Mouse (Mus musculus) lung, embryonic 16.5 days (tissue): Measurements from ENCODE around the gene Zmynd8. TPM values are rescaled to one million over a fixed set of nuclear protein-coding genes. Genes with fewer than 3 reads are reported as not detected.
A peak's percentile ranks its signal among the peaks of the same experiment; 100 is the strongest.

ENCODE experiments used
- ATAC-seq: fragments of 200-750 bp; cut with Nextera tagmentation; 2 replicates; pipeline ENCODE4 v1.8.0; 2017; ENCODE audit warnings: low read depth, mild to moderate bottlenecking, moderate library complexity
- H3K27ac ChIP-seq: fragments of 300-500 bp; sonication (generic); 2 replicates; pipeline ENCODE4 v1.5.1; 2014; ENCODE audit warnings: mild to moderate bottlenecking, control low read depth, low read length
- H3K27me3 ChIP-seq: fragments of 300-500 bp; sonication (generic); 2 replicates; pipeline ENCODE4 v1.6.1; 2014; ENCODE audit warnings: low read depth, low read length, mixed read lengths; ENCODE audit not compliant: control insufficient read depth, insufficient read depth
- H3K36me3 ChIP-seq: fragments of 300-500 bp; sonication (generic); 2 replicates; pipeline ENCODE4 v1.6.1; 2014; ENCODE audit warnings: low read length; ENCODE audit not compliant: control insufficient read depth, insufficient read depth
- H3K4me1 ChIP-seq: fragments of 300-500 bp; sonication (generic); replicated peaks from 2 replicates; pipeline ENCODE4 v1.6.1; 2014; ENCODE audit warnings: low read length, mixed read lengths; ENCODE audit not compliant: control insufficient read depth, insufficient read depth
- H3K4me2 ChIP-seq: fragments of 300-500 bp; sonication (generic); 2 replicates; pipeline ENCODE4 v1.6.1; 2014; ENCODE audit warnings: low read depth, low read length, control low read depth
- H3K4me3 ChIP-seq: fragments of 300-500 bp; sonication (generic); 2 replicates; pipeline ENCODE4 v1.5.1; 2014; ENCODE audit warnings: mild to moderate bottlenecking, low read length, control low read depth
- H3K9ac ChIP-seq: fragments of 300-500 bp; sonication (generic); 2 replicates; pipeline ENCODE4 v1.6.1; 2014; ENCODE audit warnings: low read length, control low read depth
- H3K9me3 ChIP-seq: fragments of 300-500 bp; sonication (generic); 2 replicates; pipeline ENCODE4 v1.6.1; 2016; ENCODE audit warnings: low read length; ENCODE audit not compliant: control insufficient read depth
- WGBS: fragments of 180-500 bp; shearing (Covaris S2); extraction: QIAGEN DNeasy Blood & Tissue Kit; methylation state at CpG from one replicate; pipeline ENCODE4 v1.1.7; 2014; 5-methylcytosine and 5-hydroxymethylcytosine counted together
- polyA plus RNA-seq: library from polyadenylated mRNA; unstranded; fragments of >200 nt; fragmentation: Nextera tagmentation; extraction: Ambion mirVana; gene quantifications from 2 replicates; pipeline ENCODE4 v1.2.1, GENCODE M21; 2015

Gene Zmynd8
- polyA plus RNA-seq, result 40.6 and 48.7 TPM in 2 replicates

DNA sequence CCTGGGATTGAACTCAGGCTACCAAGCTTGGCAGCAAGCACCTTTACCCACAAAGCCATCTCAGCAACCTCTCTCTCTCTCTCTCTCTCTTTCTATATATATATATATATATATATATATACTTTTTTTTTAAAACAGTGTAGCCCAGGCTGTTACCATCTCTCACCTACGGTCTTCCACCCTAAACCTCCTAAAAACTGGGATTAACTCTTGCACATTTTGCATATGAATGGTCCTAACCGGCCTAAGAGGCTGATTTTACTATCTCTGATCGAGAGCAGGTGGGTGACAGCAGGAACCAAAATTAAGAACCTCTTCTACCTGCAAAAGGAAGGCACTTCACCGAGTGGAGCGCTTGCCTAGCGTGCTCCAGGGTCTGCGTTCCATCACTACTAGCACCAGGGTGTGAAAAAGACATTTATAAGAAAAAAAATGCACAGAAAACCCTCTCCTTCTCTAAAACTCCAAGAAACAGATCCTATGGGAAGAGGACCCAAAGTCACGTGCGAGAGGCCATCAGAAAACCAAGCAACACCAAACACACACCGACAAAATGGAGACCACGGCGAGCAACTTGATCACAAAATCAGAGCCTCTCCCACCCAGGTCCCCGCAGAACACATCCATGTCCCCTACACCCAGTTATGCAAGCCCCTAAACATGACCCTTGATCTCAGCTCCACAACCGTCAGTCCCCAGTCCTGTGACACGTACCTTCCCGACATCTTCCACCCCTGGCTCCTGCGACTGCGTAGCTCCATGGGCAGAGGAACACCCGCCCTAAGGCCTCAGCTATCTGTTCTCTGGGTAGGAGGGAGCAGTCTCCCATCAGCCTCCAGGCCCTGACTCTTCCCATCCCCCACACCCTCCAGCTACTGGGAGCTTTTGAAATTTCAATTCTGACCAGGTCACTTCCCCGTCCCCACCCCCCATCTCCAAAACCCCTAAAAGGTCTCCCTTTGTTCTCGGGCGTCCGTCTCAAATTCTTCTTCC is at the start of gene Zmynd8:
Zmynd8 (minus strand) TSS at position 815 of the 993 bp plus-strand sequence.
- Histone ChIP-seq H3K4me1 (peaks cover 20% of the 10 kb centered on the region), H3K4me2 (0 out of 2 replicates have a peak within 1 kb of the TSS, but pooled peaks have one; percentile 34), H3K9ac (no peak within 1 kb of the TSS), H3K9me3 (no peaks in the 10 kb centered on the region), H3K4me3 (no peak within 1 kb of the TSS), H3K36me3 (no peaks in the 10 kb centered on the region), H3K27me3 (no peaks in the 10 kb centered on the region), H3K27ac (peak within 1 kb of the TSS; percentile 84)
- 57% methylated on average over 23 of the region's 23 CpGs for WGBS
- no peak for ATAC-seq

DNA sequence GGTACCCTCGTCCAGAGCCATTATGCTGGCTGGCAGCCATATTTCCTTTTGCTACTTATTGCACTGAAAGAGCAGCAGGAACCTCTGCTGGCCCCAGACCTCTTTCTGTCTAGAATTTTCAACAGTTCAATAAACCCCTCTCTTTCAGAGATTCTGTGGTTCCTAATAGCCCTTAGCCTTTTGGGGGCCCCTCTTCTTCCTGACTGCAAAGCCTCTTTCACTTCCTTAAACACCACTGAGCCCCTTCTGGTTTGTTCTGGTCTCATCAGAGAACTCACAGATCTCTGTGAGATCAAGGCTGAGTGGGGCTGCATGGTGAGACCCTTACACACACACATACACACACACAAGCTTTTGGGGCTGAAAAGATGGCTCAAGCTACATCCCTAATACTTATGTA is 49.2 kb upstream of the Zmynd8 start:
- Histone ChIP-seq H3K9ac (no peak overlapping the region), H3K27ac (no peak overlapping the region)

DNA sequence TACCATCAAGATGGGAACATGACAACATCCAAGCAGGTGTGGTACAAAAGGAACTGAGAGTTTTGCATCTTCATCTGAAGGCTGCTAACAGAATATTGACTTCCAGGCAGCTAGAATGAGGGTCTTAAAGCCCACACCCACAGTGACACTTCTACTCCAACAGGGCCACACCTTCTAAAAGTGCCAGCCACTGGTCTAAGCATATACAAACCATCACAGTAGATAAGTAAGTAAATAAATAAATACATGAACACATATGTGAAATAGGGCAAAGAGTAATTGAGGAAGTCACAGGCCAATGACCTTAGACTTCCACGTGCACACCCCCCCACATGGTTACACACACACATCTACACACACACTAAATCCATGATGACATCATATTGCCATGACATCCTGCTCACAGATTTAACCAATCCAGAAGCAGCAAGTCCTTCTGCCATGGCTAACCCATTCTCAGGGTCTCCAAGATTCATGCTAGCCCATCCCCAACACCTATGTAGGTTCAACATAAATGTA is 47.3 kb upstream of the Zmynd8 start:
- Histone ChIP-seq H3K27ac (no peak overlapping the region), H3K4me2 (no peak overlapping the region), H3K4me1 (no peaks in the 10 kb centered on the region), H3K36me3 (no peaks in the 10 kb centered on the region), H3K9me3 (no peaks in the 10 kb centered on the region), H3K9ac (no peak overlapping the region), H3K4me3 (no peak overlapping the region), H3K27me3 (no peaks in the 10 kb centered on the region)
- ATAC-seq, result no peak
- WGBS, result 64% methylated on average over 1 of the region's 1 CpGs

More for the DNA sequence above, 49.2 kb upstream of the Zmynd8 start:
- H3K9me3 ChIP-seq, result no peaks in the 10 kb centered on the region
- H3K4me3 ChIP-seq, result no peak overlapping the region
- no peaks in the 10 kb centered on the region for H3K36me3 ChIP-seq
- no peak overlapping the region for H3K4me2 ChIP-seq
- no peaks in the 10 kb centered on the region for H3K27me3 ChIP-seq
- WGBS, result 30% methylated on average over 1 of the region's 1 CpGs
- ATAC-seq, result no peak
- 0 out of 2 replicates have a peak, but pooled peaks cover 3% of the 10 kb centered on the region for H3K4me1 ChIP-seq

DNA sequence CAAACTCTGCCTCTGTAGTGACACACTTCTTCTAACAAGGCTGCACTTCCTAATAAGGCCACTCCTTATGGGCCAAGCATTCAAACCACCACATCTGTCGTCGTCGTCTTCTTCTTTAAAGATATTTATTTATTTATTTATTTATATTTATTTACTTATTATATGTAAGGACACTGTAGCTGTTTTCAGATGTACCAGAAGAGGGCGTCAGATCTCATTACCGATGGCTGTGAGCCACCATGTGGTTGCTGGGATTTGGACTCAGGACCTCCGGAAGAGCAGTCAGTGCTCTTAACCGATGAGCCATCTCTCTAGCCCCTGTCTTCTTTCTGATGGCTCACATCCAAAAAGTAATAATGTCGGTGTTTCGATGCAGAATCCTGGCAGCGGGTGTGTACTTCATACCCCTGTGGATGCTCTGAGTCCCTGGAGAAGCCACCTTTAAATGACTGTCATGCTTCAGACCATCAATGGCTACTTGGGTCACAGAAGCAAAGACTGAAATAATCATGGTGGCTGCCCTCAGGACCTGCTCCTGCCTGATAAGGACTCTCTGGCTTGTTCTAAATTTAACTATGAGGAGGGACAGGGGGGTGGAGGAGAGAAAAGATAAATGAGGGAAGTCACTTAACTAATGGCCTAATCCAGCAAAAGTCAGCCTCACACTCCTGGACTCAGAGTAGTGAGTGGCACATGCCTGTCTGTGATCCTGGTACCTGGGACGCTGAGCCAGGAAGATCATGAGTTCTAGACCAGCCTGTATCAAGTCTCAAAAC is 45.9 kb upstream of the Zmynd8 start:
- no peaks in the 10 kb centered on the region for H3K4me1 ChIP-seq
- no peak overlapping the region for H3K4me3 ChIP-seq
- no peak overlapping the region for H3K9ac ChIP-seq
- H3K4me2 ChIP-seq, result no peak overlapping the region
- H3K27me3 ChIP-seq, result no peaks in the 10 kb centered on the region
- whole genome bisulfite sequencing, result 75% methylated on average over 11 of the region's 11 CpGs
- H3K36me3 ChIP-seq, result no peaks in the 10 kb centered on the region
- H3K27ac ChIP-seq, result no peak overlapping the region
- H3K9me3 ChIP-seq, result no peaks in the 10 kb centered on the region
- ATAC-seq, result no peak

DNA sequence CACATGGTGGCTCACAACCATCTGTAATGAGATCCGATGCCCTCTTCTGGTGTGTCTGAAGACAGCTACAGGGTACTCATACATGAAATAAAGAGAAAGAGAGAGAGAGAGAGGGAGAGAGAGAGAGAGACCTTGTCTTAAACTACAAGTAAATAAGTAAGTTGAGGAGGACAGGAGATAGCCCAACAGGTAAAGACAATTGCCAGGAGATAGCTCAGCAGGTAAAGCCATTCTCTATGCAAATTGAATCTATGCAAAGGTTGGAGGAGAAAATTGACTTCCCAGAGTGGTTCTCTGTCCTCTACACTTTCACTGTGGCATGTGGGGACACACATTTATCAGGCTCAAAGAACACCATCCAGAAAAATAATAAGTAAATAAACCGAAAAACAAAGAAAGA is 44.3 kb upstream of the Zmynd8 start:
- Histone ChIP-seq H3K4me1 (0 out of 2 replicates have a peak, but pooled peaks cover 2% of the 10 kb centered on the region), H3K9me3 (no peaks in the 10 kb centered on the region), H3K27me3 (no peaks in the 10 kb centered on the region), H3K36me3 (no peaks in the 10 kb centered on the region), H3K9ac (no peak overlapping the region), H3K4me2 (no peak overlapping the region), H3K4me3 (no peak overlapping the region), H3K27ac (no peak overlapping the region)
- ATAC-seq, result no peak
- 83% methylated on average over 2 of the region's 2 CpGs for WGBS

DNA sequence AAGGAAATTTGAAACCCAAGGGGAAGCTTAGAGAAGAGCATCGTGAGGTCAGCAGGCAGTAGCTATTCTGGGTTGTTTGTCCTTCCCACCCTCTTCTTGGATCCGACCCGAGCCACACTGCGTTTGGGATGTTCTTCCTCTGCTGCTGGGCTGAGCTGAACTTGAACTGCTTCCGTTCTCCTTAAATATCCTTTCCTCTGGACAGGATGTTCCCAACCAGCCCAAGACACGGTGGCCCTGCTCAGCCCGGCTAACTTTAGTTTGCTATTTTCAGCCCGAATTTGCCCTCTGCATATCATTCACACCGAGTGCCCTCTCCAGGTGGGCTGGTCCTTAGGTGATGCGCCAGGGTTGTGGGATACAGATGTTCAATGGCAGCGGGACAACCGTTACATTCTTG is 37.3 kb upstream of the Zmynd8 start:
- 0 out of 2 replicates have a peak overlapping the region, but pooled peaks have one; percentile 9 for H3K27ac ChIP-seq
- H3K4me1 ChIP-seq, result 0 out of 2 replicates have a peak, but pooled peaks cover 2% of the 10 kb centered on the region
- no peaks in the 10 kb centered on the region for H3K27me3 ChIP-seq
- WGBS, result 39% methylated on average over 12 of the region's 12 CpGs
- peak; percentile 67; the same call in 1 of the 2 replicates for ATAC-seq
- no peak overlapping the region for H3K4me3 ChIP-seq
- no peak overlapping the region for H3K9ac ChIP-seq
- no peaks in the 10 kb centered on the region for H3K9me3 ChIP-seq
- H3K36me3 ChIP-seq, result no peaks in the 10 kb centered on the region
- H3K4me2 ChIP-seq, result no peak overlapping the region

DNA sequence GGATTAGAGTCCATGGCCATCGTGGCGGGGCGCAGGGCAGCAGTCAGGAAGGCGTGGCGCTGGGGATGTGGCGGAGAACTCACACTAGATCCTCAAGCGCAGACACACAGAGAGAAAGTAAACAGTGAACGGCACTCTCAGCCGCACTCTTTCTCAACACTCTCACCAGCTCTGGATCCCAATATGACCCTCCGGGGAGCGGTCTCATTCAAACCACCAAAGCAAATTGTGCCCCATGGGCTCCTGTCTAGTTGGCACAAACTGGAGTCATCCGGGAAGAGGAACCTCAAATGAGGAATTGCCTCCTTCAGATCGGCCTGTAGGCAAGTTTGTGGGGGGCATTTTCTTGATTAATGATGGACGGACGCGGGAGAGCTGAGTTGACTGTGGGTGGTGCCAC is 28.9 kb upstream of the Zmynd8 start:
- Histone ChIP-seq H3K9ac (no peak overlapping the region), H3K4me2 (no peak overlapping the region), H3K4me3 (no peak overlapping the region), H3K9me3 (peaks cover 3% of the 10 kb centered on the region; the same call in 1 of the 2 replicates), H3K4me1 (peaks cover 5% of the 10 kb centered on the region), H3K27ac (no peak overlapping the region), H3K27me3 (no peaks in the 10 kb centered on the region), H3K36me3 (no peaks in the 10 kb centered on the region)
- no peak for ATAC-seq
- 91% methylated on average over 16 of the region's 16 CpGs for WGBS

DNA sequence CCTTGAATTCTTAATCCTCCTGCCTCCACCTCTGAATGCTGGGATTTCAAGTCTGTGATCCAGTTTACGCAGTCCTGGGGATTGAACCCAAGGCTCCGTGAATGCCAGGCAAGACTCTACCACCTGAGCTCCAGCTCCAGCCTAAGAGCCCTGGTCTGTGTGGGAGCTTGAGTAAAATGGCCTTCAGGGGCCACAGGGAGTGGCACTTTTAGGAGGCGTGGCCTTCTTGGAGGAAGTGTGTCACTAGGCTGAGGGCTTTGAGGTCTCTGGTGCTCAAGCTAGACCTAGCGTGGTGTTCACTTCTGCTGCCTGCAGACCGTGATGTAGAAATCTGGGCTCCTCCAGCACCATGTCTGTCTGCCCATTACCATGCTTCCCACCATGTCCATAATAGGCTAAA is 27.4 kb upstream of the Zmynd8 start:
- no peak overlapping the region for H3K9ac ChIP-seq
- no peak overlapping the region for H3K27ac ChIP-seq
- H3K9me3 ChIP-seq, result peaks cover 3% of the 10 kb centered on the region; the same call in 1 of the 2 replicates
- peaks cover 6% of the 10 kb centered on the region for H3K4me1 ChIP-seq
- 93% methylated on average over 5 of the region's 5 CpGs for WGBS
- ATAC-seq, result no peak
- H3K27me3 ChIP-seq, result no peaks in the 10 kb centered on the region
- no peak overlapping the region for H3K4me3 ChIP-seq
- H3K36me3 ChIP-seq, result no peaks in the 10 kb centered on the region
- H3K4me2 ChIP-seq, result no peak overlapping the region

DNA sequence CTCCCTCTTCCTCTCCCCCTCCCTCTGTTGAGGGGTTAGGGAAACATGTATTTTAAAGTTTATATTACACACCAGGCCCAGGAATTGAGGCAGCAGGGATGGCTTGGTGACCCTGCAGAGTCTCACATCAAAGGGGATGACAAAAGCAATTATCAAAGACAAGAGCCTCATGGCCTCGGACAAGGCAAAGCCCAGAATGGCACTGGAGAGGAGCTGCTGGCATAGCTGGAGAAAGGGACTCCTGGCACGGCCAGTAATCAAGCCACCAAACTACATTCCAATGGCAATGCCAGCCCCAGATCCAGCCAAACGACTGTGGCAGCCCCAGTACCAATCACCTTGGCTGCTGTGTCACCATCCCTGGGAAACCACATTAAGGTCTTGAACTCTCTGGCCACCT is 26.3 kb upstream of the Zmynd8 start:
- Histone ChIP-seq H3K36me3 (no peaks in the 10 kb centered on the region), H3K27ac (peak overlapping the region; percentile 31), H3K4me2 (no peak overlapping the region), H3K9ac (no peak overlapping the region), H3K9me3 (peaks cover 3% of the 10 kb centered on the region; the same call in 1 of the 2 replicates), H3K4me3 (no peak overlapping the region), H3K4me1 (peaks cover 6% of the 10 kb centered on the region), H3K27me3 (no peaks in the 10 kb centered on the region)
- no peak for ATAC-seq
- WGBS, result 28% methylated on average over 3 of the region's 3 CpGs
